Mouse (Mus musculus): ENCODE measurements around the gene Tmem184b.

Gene Tmem184b

GRCm38 (mm10) chr15:79402836-79403762 lies at the start of gene Tmem184b:
TSS of gene Tmem184b (minus strand) at chr15:79403569.
- in situ Hi-C loops (cut with MboI, MseI) = loop anchor here (5.0 kb wide), 1 partner anchor 39 kb away; no protein-coding TSS in a partner anchor

GRCm38 (mm10) chr15:79448041-79448440 lies 44.7 kb upstream of the Tmem184b start:
- in situ Hi-C loops (cut with MboI, MseI) = no loop called here

- in situ Hi-C loops (cut with MboI, MseI) = no loop called here
Measured at GRCm38 (mm10) chr15:79445786-79446654, 42.7 kb upstream of the Tmem184b start.

GRCm38 (mm10) chr15:79443856-79444410 lies 40.6 kb upstream of the Tmem184b start:
- in situ Hi-C loops (cut with MboI, MseI) = loop anchor here (5.0 kb wide), 1 partner anchor 42 kb away; the partner anchor contains the start of gene Tmem184b

GRCm38 (mm10) chr15:79442961-79443518 lies 39.7 kb upstream of the Tmem184b start:
- in situ Hi-C loops (cut with MboI, MseI) = loop anchor here (5.0 kb wide), 1 partner anchor 41 kb away; the partner anchor contains the start of gene Tmem184b

GRCm38 (mm10) chr15:79442257-79442611 lies 38.9 kb upstream of the Tmem184b start:
- in situ Hi-C loops (cut with MboI, MseI) = loop anchor here (5.0 kb wide), 1 partner anchor 40 kb away; the partner anchor contains the start of gene Tmem184b

GRCm38 (mm10) chr15:79441331-79442256 lies 38.2 kb upstream of the Tmem184b start:
- in situ Hi-C loops (cut with MboI, MseI) = loop anchor here (5.0 kb wide), 1 partner anchor 39 kb away; the partner anchor contains the start of gene Tmem184b

GRCm38 (mm10) chr15:79440651-79441330 lies 37.4 kb upstream of the Tmem184b start:
- in situ Hi-C loops (cut with MboI, MseI) = loop anchor here (5.0 kb wide), 1 partner anchor 38 kb away; the partner anchor contains the start of gene Tmem184b

- in situ Hi-C loops (cut with MboI, MseI) = loop anchor here (5.0 kb wide), 1 partner anchor 38 kb away; the partner anchor contains the start of gene Tmem184b
Measured at GRCm38 (mm10) chr15:79440223-79440622, 36.9 kb upstream of the Tmem184b start.

- in situ Hi-C loops (cut with MboI, MseI) = no loop called here
Measured at GRCm38 (mm10) chr15:79439386-79439785, 36.0 kb upstream of the Tmem184b start.

GRCm38 (mm10) chr15:79438816-79439215 lies 35.4 kb upstream of the Tmem184b start:
- in situ Hi-C loops (cut with MboI, MseI) = no loop called here

- in situ Hi-C loops (cut with MboI, MseI) = no loop called here
Measured at GRCm38 (mm10) chr15:79438209-79438810, 34.9 kb upstream of the Tmem184b start.

GRCm38 (mm10) chr15:79437541-79438208 lies 34.3 kb upstream of the Tmem184b start:
- in situ Hi-C loops (cut with MboI, MseI) = no loop called here

GRCm38 (mm10) chr15:79436481-79436921 lies 33.1 kb upstream of the Tmem184b start:
- in situ Hi-C loops (cut with MboI, MseI) = no loop called here

- in situ Hi-C loops (cut with MboI, MseI) = no loop called here
Measured at GRCm38 (mm10) chr15:79435191-79435671, 31.9 kb upstream of the Tmem184b start.

GRCm38 (mm10) chr15:79432892-79433291 lies 29.5 kb upstream of the Tmem184b start:
- in situ Hi-C loops (cut with MboI, MseI) = no loop called here

GRCm38 (mm10) chr15:79432328-79432727 lies 29.0 kb upstream of the Tmem184b start:
- in situ Hi-C loops (cut with MboI, MseI) = no loop called here

GRCm38 (mm10) chr15:79431925-79432324 lies 28.6 kb upstream of the Tmem184b start:
- in situ Hi-C loops (cut with MboI, MseI) = no loop called here

All from T-helper 2 cell (primary cell).